Mouse (Mus musculus) adrenal gland, postnatal 36 days (tissue): ENCODE measurements around the gene Nucks1. TPM values are rescaled to one million over a fixed set of nuclear protein-coding genes. Genes with fewer than 3 reads are reported as not detected.
A peak's percentile ranks its signal among the peaks of the same experiment; 100 is the strongest.

Experiments
- DNase-seq, 2 experiments: peaks; one replicate each; pipeline ENCODE4 v3.0.0; 2021; ENCODE audit warnings: mixed read lengths in 1 of 2
- total RNA-seq, 2 experiments: library from RNA; stranded (reverse); gene quantifications; 2 replicates each; pipeline ENCODE4 v1.2.3; 2021

Gene Nucks1
- total RNA-seq, 2 experiments from 2014 or later, result 140 to 150 TPM

DNA sequence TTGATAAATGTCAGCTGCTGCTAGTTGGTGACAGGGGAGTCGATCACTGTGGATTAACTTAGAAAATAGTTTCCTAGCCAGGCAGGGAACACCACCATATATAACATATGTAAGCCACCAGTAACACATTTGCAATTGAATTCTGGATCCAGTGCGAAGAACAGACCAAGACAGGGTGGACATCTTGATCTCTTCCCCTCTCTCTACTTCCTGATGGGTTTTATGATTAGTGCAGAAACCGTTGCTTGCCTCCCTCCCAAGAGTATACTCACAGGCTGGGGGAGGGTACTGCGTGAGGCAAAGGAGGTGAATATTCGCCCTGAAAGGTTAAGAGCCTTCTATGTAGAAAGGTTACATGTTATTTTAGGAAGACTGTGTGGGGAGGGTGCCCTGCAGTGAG is 55.5 kb downstream of the Nucks1 start:
- DNase-seq, result no peak

- DNase-seq, result no peak
Measured at GRCm38 (mm10) chr1:131967336-131967735, 57.0 kb downstream of the Nucks1 start.

DNA sequence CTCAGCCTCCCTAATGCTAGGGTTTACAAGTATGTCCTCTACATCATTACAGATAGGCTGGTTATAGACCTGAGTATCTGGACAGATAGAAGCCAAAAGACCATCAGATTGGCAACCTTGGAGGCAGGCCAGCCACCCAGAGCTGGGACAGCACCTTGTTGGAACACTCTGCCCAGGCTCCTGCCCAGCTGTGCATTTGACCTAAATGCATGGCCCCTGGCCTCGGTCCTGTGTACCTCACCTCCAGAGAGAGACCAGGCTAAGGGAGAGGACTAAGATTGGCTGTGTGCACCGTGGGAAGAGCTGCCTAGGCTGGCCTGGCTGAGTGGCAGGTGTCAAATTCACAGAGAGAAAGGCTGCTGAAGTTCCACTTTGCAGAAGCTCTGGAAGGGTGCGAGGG is 58.2 kb downstream of the Nucks1 start:
- peak in 1 of 2 experiments; percentile 44 for DNase-seq

DNA sequence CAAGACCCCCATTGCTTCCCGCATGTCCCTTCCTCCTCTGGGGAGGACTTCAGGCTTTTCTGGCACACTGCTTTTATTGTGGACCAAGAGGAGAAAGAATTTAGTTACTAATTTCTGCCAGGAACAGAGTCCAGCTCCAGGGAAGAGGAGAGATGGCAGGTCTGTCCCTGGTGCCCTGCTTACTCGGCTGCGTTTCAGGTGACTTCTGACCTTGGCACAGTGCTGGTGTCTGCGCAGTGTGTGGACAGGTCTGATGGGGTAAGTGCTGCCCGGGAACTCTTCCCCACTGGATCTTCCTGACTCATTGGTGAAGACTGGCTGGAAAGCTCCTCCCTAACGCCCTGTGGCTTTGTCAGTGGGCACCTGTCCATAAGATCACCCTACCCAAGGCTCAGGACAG is 58.6 kb downstream of the Nucks1 start:
- DNase-seq, result no peak

- DNase-seq, result no peak
Measured at GRCm38 (mm10) chr1:131969825-131970224, 59.5 kb downstream of the Nucks1 start.

DNA sequence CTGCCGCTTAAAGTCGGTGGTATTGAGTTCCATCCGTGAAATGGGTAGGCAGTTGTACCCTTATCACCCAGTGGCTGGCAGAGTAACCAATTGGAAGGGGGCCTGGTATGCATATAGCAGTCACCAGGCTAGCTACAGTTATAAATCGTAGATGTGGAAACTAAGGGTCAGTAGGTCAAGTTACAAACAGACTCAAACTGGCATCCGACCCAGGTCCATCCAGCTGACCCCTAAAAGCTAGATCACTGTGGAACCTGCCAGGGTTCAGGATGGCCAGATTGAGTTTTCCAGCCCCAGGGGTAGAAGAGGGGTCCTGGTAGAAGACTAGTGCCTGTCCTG is 60.0 kb downstream of the Nucks1 start:
- no peak for DNase-seq

DNA sequence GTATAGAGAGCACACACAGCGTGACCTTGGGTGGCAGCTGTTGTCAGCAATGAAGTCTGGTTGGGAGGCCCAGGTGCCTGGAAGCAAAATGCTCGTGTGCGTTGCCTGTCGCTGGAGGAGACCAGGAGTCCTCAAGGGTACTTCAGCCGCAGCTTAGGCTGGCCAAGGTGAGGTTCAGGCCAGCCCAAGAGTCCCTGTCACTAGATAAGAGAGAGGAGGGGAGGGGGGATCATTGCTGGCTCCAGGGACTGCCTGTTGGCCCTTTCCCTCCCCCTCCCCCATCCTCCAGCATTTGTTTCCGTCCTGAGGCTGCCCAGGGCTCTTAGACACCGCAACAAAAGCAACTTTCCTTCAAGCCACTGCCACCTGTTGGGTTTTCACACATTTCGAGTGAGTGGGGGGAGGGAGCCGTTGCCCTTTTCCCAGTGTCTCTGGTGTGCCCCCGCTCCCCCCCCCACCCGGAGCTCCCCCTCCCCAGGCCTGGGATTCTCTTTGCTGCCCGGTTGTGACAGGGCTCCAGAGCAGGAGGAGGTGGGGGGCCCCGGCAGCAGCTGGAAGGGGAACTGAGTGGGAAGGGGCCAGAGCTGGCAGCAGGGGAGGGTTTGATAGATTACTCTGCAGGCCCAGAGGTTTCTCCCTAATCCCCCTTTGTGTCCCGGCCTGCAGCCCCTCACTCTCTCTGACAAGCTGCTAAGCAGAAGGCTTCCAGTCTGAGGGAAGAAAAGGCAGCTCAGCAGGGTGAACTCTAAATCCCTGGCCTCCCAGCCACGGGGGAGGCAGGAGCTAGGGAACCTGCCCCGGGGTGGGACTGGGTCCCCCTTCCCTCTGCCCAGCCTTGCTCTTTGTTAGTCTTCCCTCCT is 60.6 kb downstream of the Nucks1 start:
- no peak for DNase-seq

- no peak for DNase-seq
Measured at GRCm38 (mm10) chr1:131971771-131972497, 61.6 kb downstream of the Nucks1 start.

DNA sequence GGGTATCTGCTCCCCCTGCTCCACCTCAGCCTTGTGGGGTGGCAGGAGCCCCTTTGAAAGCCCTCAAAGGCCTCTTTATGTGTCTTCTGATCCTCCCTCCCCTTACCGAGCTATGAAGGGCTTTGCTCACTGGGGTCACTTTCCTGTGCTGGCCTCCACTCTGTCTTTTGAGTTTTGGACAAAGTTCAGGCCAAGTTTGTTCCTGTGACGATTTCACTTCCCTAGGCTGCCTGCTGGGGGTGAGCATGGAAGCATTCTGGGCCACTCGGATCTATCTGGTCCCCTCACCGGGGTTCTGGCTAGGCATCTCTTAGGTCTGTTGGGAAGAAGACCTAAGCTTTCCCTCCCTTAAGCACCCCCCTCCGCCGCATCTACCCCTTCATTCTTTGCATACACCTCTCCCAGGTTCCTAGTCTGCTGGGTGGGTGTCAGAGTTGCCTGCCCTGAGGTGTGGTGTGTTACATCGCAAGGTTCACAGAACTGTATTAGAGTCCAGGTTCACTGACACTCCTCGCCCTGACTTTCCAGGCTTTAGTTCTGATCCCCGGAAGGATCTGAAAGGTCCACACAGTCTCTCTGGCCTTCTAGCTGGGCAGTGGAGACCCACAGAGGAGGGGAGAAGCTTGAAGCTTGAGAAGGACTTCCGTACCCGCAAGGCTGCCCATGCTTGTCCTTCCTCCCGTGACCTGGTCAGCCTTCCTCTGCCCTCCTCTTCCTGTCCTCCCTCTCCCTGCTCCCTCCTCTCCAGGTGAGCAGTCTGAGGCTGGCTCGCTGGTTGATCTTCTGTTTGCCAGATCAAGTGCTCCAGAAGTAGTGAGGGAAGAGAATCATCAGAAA is 62.4 kb downstream of the Nucks1 start:
- no peak for DNase-seq

GRCm38 (mm10) chr1:131973991-131974390 is 63.7 kb downstream of the Nucks1 start:
- no peak for DNase-seq

GRCm38 (mm10) chr1:131976886-131977285 is 66.6 kb downstream of the Nucks1 start:
- DNase-seq, result no peak

DNA sequence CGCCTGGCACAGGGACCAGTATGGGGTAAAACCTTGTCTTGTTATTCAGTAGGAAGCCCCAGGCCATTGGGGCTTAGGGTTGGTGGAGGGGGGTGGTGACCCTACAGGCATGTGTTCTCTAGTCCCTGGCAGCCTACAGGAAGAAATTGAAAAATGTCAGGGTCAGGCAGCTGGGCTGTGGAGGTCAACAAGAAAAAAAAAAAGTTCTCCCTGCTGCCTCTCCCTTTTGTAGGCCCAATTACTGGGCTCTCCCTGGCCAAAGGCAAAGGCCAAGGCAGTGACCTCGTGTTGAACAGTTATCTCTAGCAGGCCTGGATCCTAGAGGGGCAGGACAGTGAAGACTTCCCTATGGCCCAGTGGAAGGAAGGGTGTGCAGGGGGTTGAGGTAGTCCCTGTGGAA is 70.1 kb downstream of the Nucks1 start:
- DNase-seq, result peak; percentile 61 to 74

DNA sequence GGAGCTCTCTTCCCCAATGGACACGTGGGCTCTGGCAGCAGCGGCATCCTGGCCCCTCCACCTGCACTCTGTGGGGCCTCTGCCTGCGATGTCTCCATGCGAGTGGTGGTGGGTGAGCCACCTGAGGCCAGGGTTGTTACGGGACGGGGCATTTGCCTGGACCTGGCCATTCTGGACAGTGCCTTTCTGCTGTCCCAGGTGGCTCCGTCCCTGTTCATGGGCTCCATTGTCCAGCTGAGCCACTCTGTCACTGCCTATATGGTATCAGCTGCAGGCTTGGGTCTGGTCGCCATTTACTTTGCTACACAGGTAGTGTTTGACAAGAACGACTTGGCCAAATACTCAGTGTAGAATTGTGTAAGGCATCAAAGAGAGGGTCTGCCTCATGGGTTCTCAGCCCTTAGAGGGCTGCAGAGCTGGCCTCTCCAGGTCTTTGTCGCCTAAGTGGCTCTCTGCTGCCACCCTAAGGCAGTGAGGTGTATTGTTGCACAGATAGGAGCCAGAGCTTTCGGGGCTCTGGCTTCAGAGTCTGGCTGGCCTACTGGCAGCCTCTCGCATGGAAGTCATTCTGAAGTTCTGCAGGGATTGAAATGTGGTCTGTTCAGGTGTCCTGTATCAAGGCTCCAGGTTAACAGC is 71.2 kb downstream of the Nucks1 start:
- peak; percentile 85 to 87 for DNase-seq

DNA sequence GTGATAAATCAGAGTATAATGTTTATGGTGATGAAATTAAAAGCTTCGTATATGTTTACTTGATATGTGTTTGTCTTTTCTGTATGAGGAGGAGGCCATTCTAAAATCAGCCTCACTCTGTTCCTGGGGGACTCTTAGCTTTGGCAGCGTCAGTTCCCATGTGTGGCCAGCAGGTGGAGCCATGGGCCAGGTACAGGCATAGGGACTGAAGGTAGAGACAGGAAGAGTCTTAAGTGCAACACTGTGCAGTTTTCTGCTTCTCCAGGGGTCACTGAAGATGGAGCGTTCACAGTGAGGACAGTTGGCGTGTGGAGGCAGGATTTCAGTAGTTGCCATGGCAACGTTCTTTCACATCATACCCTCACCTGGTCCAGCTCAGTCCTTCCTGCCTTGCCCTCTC is 72.6 kb downstream of the Nucks1 start:
- peak; percentile 81 to 84 for DNase-seq

DNA sequence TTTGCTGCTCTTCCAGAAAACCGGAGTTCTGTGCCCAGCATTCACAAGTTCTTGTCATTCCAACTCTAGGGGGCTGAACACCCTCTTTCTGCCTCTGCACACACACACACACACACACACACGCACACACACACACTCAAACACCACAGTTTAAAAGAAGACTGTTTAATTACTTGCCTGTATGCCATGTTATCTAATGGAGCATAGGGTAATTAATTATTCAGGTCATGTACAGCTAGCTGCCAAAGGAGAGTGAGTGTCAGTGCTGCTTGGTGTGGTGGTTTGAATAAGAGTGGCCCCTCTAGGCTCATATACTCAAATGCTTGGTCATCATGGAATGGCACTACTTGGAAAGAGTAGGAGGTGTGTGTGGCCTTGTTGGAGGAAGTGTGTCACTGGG is 73.5 kb downstream of the Nucks1 start:
- DNase-seq, result no peak

Other genes with a start within 250 kb of the Nucks1 start
- gene Rab7b, start 221.8 kb upstream of the Nucks1 start, total RNA-seq, result 1 to 10 TPM; 3.3 to 5.8 TPM
- gene Slc26a9, start 166.5 kb upstream of the Nucks1 start, total RNA-seq, result not detected
- 10 to 100 TPM in 1 of 2 experiments, 1 to 10 TPM in 1; 6.7 to 15.6 TPM for gene Pm20d1, start 113.2 kb upstream of the Nucks1 start, total RNA-seq
- gene Slc41a1, start 83.0 kb upstream of the Nucks1 start, total RNA-seq, result 10 to 100 TPM; 38.3 to 59.0 TPM
- gene Rab29, start 43.3 kb upstream of the Nucks1 start, total RNA-seq, result 10 to 100 TPM; 16.1 to 23.0 TPM
- gene Slc45a3, start 52.4 kb downstream of the Nucks1 start, total RNA-seq, result 10 to 100 TPM; 15.2 to 31.5 TPM
- gene Elk4, start 97.1 kb downstream of the Nucks1 start, total RNA-seq, result 100 to 1,000 TPM; 103 to 108 TPM
- 10 to 100 TPM; 10.1 to 30.4 TPM for gene Mfsd4a, start 157.5 kb downstream of the Nucks1 start, total RNA-seq
- gene Cdk18, start 229.2 kb downstream of the Nucks1 start, total RNA-seq, result 10 to 100 TPM; 14.2 to 21.2 TPM